Mouse (Mus musculus) intestine, postnatal 0 days (tissue): ENCODE data around the gene Lypd6. TPM values are rescaled to one million over a fixed set of nuclear protein-coding genes. Genes with fewer than 3 reads are reported as not detected.

ENCODE experiments used
- ATAC-seq: fragments of 200-750 bp; cut with Nextera tagmentation; 2 replicates; pipeline ENCODE4 v1.8.0; 2017; ENCODE audit warnings: mild to moderate bottlenecking, moderate TSS enrichment, moderate library complexity
- H3K27ac ChIP-seq: fragments of 300-500 bp; sonication (generic); 2 replicates; pipeline ENCODE4 v1.5.1; 2014; ENCODE audit warnings: mild to moderate bottlenecking, low read depth, low read length, moderate library complexity
- H3K27me3 ChIP-seq: fragments of 300-500 bp; sonication (generic); replicated peaks from 2 replicates; pipeline ENCODE4 v1.6.1; 2014; ENCODE audit warnings: low read length, mixed read lengths; ENCODE audit not compliant: control insufficient read depth, insufficient read depth
- H3K36me3 ChIP-seq: fragments of 300-500 bp; sonication (generic); 2 replicates; pipeline ENCODE4 v1.6.1; 2014; ENCODE audit warnings: mild to moderate bottlenecking, moderate library complexity; ENCODE audit not compliant: control insufficient read depth, insufficient read depth
- H3K4me1 ChIP-seq: fragments of 300-500 bp; sonication (generic); replicated peaks from 2 replicates; pipeline ENCODE4 v1.6.1; 2014; ENCODE audit warnings: antibody characterized with exemption, low read length, mixed read lengths; ENCODE audit not compliant: control insufficient read depth, insufficient read depth
- H3K4me2 ChIP-seq: fragments of 300-500 bp; sonication (generic); replicated peaks from 2 replicates; pipeline ENCODE4 v1.6.1; 2014; ENCODE audit warnings: low read depth, mild to moderate bottlenecking, moderate library complexity
- H3K4me3 ChIP-seq: fragments of 300-500 bp; sonication (generic); 2 replicates; pipeline ENCODE4 v1.5.1; 2014; ENCODE audit warnings: low read depth, low read length
- H3K9ac ChIP-seq: fragments of 300-500 bp; sonication (generic); 2 replicates; pipeline ENCODE4 v1.6.1; 2014; ENCODE audit warnings: mild to moderate bottlenecking, low read depth, low read length
- H3K9me3 ChIP-seq: fragments of 300-500 bp; sonication (generic); 2 replicates; pipeline ENCODE4 v1.6.1; 2016; ENCODE audit warnings: mixed run types; ENCODE audit not compliant: control insufficient read depth
- CTCF ChIP-seq: sonication (generic); IDR thresholded peaks from 2 replicates; pipeline ENCODE4 v1.5.1; 2016; ENCODE audit warnings: low read depth, mild to moderate bottlenecking, control low read depth, antibody characterized with exemption, moderate library complexity
- WGBS: fragments of 180-500 bp; shearing (Covaris S2); extraction: QIAGEN DNeasy Blood & Tissue Kit; methylation state at CpG from one replicate; pipeline ENCODE4 v1.1.7; 2014; 5-methylcytosine and 5-hydroxymethylcytosine counted together
- polyA plus RNA-seq: library from polyadenylated mRNA; unstranded; fragments of >200 nt; fragmentation: Nextera tagmentation; extraction: Ambion mirVana; gene quantifications from 2 replicates; pipeline ENCODE4 v1.2.1, GENCODE M21; 2015

The Lypd6 gene
- polyA plus RNA-seq, 1 experiment from 2014 or later = 1.9 TPM

GRCm38 (mm10) chr2:50225019-50225418 is 158.8 kb downstream of the Lypd6 start:
- H3K27me3 ChIP-seq = no peaks in the 10 kb centered on the region
- no peaks in the 10 kb centered on the region for H3K9me3 ChIP-seq
- WGBS = 72% methylated on average over 4 of the region's 4 CpGs
- no peak overlapping the region for H3K9ac ChIP-seq
- H3K4me2 ChIP-seq = no peak overlapping the region
- H3K4me1 ChIP-seq = no peaks in the 10 kb centered on the region
- TF ChIP-seq CTCF = no peak
- H3K36me3 ChIP-seq = no peaks in the 10 kb centered on the region
- no peak overlapping the region for H3K27ac ChIP-seq
- no peak overlapping the region for H3K4me3 ChIP-seq
- no peak for ATAC-seq

GRCm38 (mm10) chr2:50233491-50233890 is 167.3 kb downstream of the Lypd6 start:
- H3K4me2 ChIP-seq = no peak overlapping the region
- H3K27me3 ChIP-seq = no peaks in the 10 kb centered on the region
- no peak for ATAC-seq
- H3K4me3 ChIP-seq = no peak overlapping the region
- H3K36me3 ChIP-seq = no peaks in the 10 kb centered on the region
- H3K4me1 ChIP-seq = no peaks in the 10 kb centered on the region
- no peak overlapping the region for H3K9ac ChIP-seq
- no peak overlapping the region for H3K27ac ChIP-seq
- no peaks in the 10 kb centered on the region for H3K9me3 ChIP-seq
- 80% methylated on average over 8 of the region's 8 CpGs for WGBS
- TF ChIP-seq CTCF = no peak

Other genes starting within 250 kb of the Lypd6 start
- gene Mmadhc, start 230.4 kb downstream of the Lypd6 start, polyA plus RNA-seq = 107 and 109 TPM in 2 replicates